Mouse (Mus musculus): ENCODE measurements around the gene Hormad2. TPM values are rescaled to one million over a fixed set of nuclear protein-coding genes. Genes with fewer than 3 reads are reported as not detected.

Hormad2 gene
- total and polyA plus RNA-seq, 3 experiments = not detected

GRCm38 (mm10) chr11:4379857-4380256 lies 61.0 kb downstream of the Hormad2 start:
- Histone ChIP-seq H3K27ac (ENCODE audit: insufficient read depth, low read depth) (no peak overlapping the region), H3K4me2 (ENCODE audit: insufficient read depth, low read depth, poor library complexity, severe bottlenecking) (no peak overlapping the region), H3K27me3 (replicated peaks) (no peaks in the 10 kb centered on the region), H3K4me1 (ENCODE audit: control insufficient read depth in 1 of 2, insufficient read depth in 2 of 2) (no peaks in the 10 kb centered on the region; a peak in 1 of 4 replicates), H3K9ac (ENCODE audit: insufficient read depth, low read depth) (no peak overlapping the region), H3K36me3 (replicated peaks in 1 of 2; ENCODE audit: control insufficient read depth in 1 of 2, insufficient read depth in 1 of 2, low read length in 1 of 2) (no peaks in the 10 kb centered on the region), H3K9me3 (replicated peaks; ENCODE audit: low read length) (no peaks in the 10 kb centered on the region), H3K79me2 (replicated peaks; ENCODE audit: control insufficient read depth, extremely low read depth, insufficient read depth, poor library complexity, severe bottlenecking) (no peaks in the 10 kb centered on the region), H3K4me3 (replicated peaks in 1 of 3; ENCODE audit: low read depth in 2 of 3, low read length in 2 of 3, poor library complexity in 1 of 3) (no peak overlapping the region)
- in situ Hi-C loops (cut with MboI; ENCODE audit: low pct_ligation_motif_present, low pct_unique_long_range_greater_than_20kb, low sequenced_read_pairs) (no loop called here), dilution Hi-C loops (cut with MboI; ENCODE audit: extremely low pct_ligation_motif_present, extremely low pct_unique_long_range_greater_than_20kb, low sequenced_read_pairs) (no loop called here)
- DNase-seq (ENCODE audit: extremely low read depth) = no peak
- no peak for TF ChIP-seq MEF2A (IDR thresholded peaks at IDR 0.05; ENCODE audit: borderline replicate concordance, low read depth, low read length)
- no peak for TF ChIP-seq ZC3H11A (IDR thresholded peaks at IDR 0.05; ENCODE audit: low read depth, low read length)
- no peak for TF ChIP-seq MAFK (IDR thresholded peaks at IDR 0.05; ENCODE audit: insufficient replicate concordance, low read length)
- no peak for TF ChIP-seq E2F4 (IDR thresholded peaks at IDR 0.05; ENCODE audit: insufficient replicate concordance, low read depth, low read length)
- no peak for TF ChIP-seq CTCF (conservative IDR thresholded peaks at IDR 0.05 in 1 of 2, IDR thresholded peaks at IDR 0.05 in 1 of 2; ENCODE audit: low read depth in 2 of 2, low read length in 2 of 2)
- no peak for TF ChIP-seq NELFE (IDR thresholded peaks at IDR 0.05; ENCODE audit: low read depth, low read length)
- TF ChIP-seq CHD2 (IDR thresholded peaks at IDR 0.05; ENCODE audit: low read length) = no peak
- TF ChIP-seq GABPA (IDR thresholded peaks at IDR 0.05; ENCODE audit: insufficient replicate concordance, low read depth, low read length) = no peak
- TF ChIP-seq ELF1 (IDR thresholded peaks at IDR 0.05; ENCODE audit: low read depth, low read length) = no peak

DNA sequence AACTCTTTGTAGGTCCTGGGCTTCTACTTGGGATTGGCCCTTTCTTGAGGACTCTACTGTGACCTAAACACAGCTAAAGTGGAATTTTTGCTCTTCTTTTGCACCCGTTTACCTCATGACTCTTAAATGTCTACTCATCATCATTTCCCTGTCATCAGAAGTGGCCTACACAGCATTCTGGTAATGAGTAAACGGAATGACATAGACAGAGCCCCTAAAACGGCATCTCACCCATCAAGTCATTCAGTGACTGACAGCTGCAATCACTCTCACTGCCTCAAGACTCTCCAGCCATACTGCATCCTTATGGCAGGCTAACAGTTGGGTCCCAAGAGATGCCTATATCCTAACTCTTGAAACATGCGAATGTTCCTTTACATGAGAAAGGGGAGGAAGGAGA lies 74.5 kb downstream of the Hormad2 start:
- no peaks in the 10 kb centered on the region for H3K9me3 ChIP-seq (replicated peaks; ENCODE audit: low read length)
- TF ChIP-seq POLR2A (IDR thresholded peaks at IDR 0.05; ENCODE audit: low read depth, low read length) (no peak), JUND (conservative IDR thresholded peaks at IDR 0.05; ENCODE audit: low read depth, low read length) (0 out of 2 replicates have a peak, but pooled peaks have one; percentile 16), ETS1 (conservative IDR thresholded peaks at IDR 0.05; ENCODE audit: low read depth, low read length) (peak; percentile 35; the same call in 1 of the 2 replicates), EP300 (IDR thresholded peaks at IDR 0.05; ENCODE audit: low read length) (peak; percentile 53), IRF4 (IDR thresholded peaks at IDR 0.05; ENCODE audit: low read depth, low read length) (peak; percentile 53), CTCF (conservative IDR thresholded peaks at IDR 0.05 in 1 of 2, IDR thresholded peaks at IDR 0.05 in 1 of 2; ENCODE audit: low read depth in 2 of 2, low read length in 2 of 2) (no peak), MAFK (IDR thresholded peaks at IDR 0.05; ENCODE audit: insufficient replicate concordance, low read length) (peak; percentile 66; the same call in 1 of the 2 replicates)
- no peaks in the 10 kb centered on the region for H3K27me3 ChIP-seq (replicated peaks)
- no peak overlapping the region for H3K4me2 ChIP-seq (ENCODE audit: insufficient read depth, low read depth, poor library complexity, severe bottlenecking)
- H3K27ac ChIP-seq (ENCODE audit: insufficient read depth, low read depth) = no peak overlapping the region
- dilution Hi-C loops (cut with MboI; ENCODE audit: extremely low pct_ligation_motif_present, extremely low pct_unique_long_range_greater_than_20kb, low sequenced_read_pairs) (no loop called here), in situ Hi-C loops (cut with MboI; ENCODE audit: low pct_ligation_motif_present, low pct_unique_long_range_greater_than_20kb, low sequenced_read_pairs) (no loop called here)
- no peaks in the 10 kb centered on the region for H3K36me3 ChIP-seq (replicated peaks in 1 of 2; ENCODE audit: control insufficient read depth in 1 of 2, insufficient read depth in 1 of 2, low read length in 1 of 2)
- H3K4me1 ChIP-seq (ENCODE audit: control insufficient read depth in 1 of 2, insufficient read depth in 2 of 2) = no peaks in the 10 kb centered on the region
- H3K4me3 ChIP-seq (replicated peaks in 1 of 3; ENCODE audit: low read depth in 2 of 3, low read length in 2 of 3, poor library complexity in 1 of 3) = no peak overlapping the region
- no peak overlapping the region for H3K9ac ChIP-seq (ENCODE audit: insufficient read depth, low read depth)
- H3K79me2 ChIP-seq (replicated peaks; ENCODE audit: control insufficient read depth, extremely low read depth, insufficient read depth, poor library complexity, severe bottlenecking) = no peaks in the 10 kb centered on the region
- DNase-seq (ENCODE audit: extremely low read depth) = peak; percentile 12

DNA sequence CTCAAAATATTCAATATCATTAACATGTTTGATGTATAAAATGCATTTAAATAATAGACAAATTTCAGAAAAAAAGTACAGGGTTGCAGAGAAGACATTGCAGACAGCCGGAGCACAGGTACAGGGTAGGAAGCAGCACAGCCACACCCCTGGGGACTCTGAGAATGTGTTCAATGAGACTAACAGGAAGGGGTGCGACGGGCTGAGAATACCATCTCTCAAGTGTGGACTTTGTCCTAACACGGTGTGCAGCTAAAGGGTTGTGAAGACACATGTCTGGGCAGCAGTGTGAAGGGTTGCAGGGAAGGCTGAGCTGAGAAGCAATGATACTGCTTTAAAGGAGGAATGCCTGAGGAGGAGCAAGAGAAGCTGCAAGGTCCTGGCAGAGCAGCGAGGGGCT lies 85.5 kb downstream of the Hormad2 start:
- dilution Hi-C loops (cut with MboI; ENCODE audit: extremely low pct_ligation_motif_present, extremely low pct_unique_long_range_greater_than_20kb, low sequenced_read_pairs) = no loop called here
- Histone ChIP-seq H3K27ac (ENCODE audit: insufficient read depth, low read depth) (no peak overlapping the region), H3K36me3 (replicated peaks in 1 of 2; ENCODE audit: control insufficient read depth in 1 of 2, insufficient read depth in 1 of 2, low read length in 1 of 2) (no peaks in the 10 kb centered on the region), H3K79me2 (replicated peaks; ENCODE audit: control insufficient read depth, extremely low read depth, insufficient read depth, poor library complexity, severe bottlenecking) (no peaks in the 10 kb centered on the region), H3K9me3 (replicated peaks; ENCODE audit: low read length) (no peaks in the 10 kb centered on the region), H3K4me3 (replicated peaks in 1 of 3; ENCODE audit: low read depth in 2 of 3, low read length in 2 of 3, poor library complexity in 1 of 3) (no peak overlapping the region), H3K9ac (ENCODE audit: insufficient read depth, low read depth) (no peak overlapping the region), H3K4me2 (ENCODE audit: insufficient read depth, low read depth, poor library complexity, severe bottlenecking) (no peak overlapping the region), H3K27me3 (replicated peaks) (no peaks in the 10 kb centered on the region), H3K4me1 (ENCODE audit: control insufficient read depth in 1 of 2, insufficient read depth in 2 of 2) (no peaks in the 10 kb centered on the region)
- no peak for DNase-seq (ENCODE audit: extremely low read depth)
- TF ChIP-seq TCF12 (IDR thresholded peaks at IDR 0.05; ENCODE audit: low read depth, low read length) (no peak), BHLHE40 (IDR thresholded peaks at IDR 0.05; ENCODE audit: low read depth, low read length) (no peak), HCFC1 (IDR thresholded peaks at IDR 0.05; ENCODE audit: low read depth, low read length) (no peak), MXI1 (IDR thresholded peaks at IDR 0.05; ENCODE audit: low read depth, low read length) (no peak), MAZ (IDR thresholded peaks at IDR 0.05; ENCODE audit: low read depth, low read length) (no peak), ETS1 (conservative IDR thresholded peaks at IDR 0.05; ENCODE audit: low read depth, low read length) (no peak), KAT2A (IDR thresholded peaks at IDR 0.05; ENCODE audit: insufficient replicate concordance, low read length) (no peak), POLR2AphosphoS2 (IDR thresholded peaks at IDR 0.05; ENCODE audit: low read depth, low read length) (no peak)
- in situ Hi-C loops (cut with MboI; ENCODE audit: low pct_ligation_motif_present, low pct_unique_long_range_greater_than_20kb, low sequenced_read_pairs) = no loop called here

Measured in CH12.LX (cell line).